Mouse (Mus musculus): ENCODE results near the gene Pbx1.

- TF ChIP-seq POLR2A (IDR thresholded peaks at IDR 0.05; ENCODE audit: borderline replicate concordance, control insufficient read depth, low read depth, low read length) = no peak
- TF ChIP-seq CTCF (IDR thresholded peaks at IDR 0.05; ENCODE audit: control insufficient read depth, insufficient read depth, low read length) = no peak
These were observed 330.6 kb downstream of the Pbx1 start for GRCm38 (mm10) chr1:168101514-168101913.
